Mouse (Mus musculus): ENCODE data around the gene Acbd6. TPM values are rescaled to one million over a fixed set of nuclear protein-coding genes. Genes with fewer than 3 reads are reported as not detected.

Gene Acbd6
- polyA plus RNA-seq (2015; fragmentation: Illumina TruSeq; extraction: RNeasy Lipid Tissue Mini Kit (QIAGEN cat#74804); ENCODE audit: insufficient read depth, low replicate concordance) = 31.9 TPM

GRCm38 (mm10) chr1:155558012-155558842, at the start of gene Acbd6:
TSS of gene Acbd6 (plus strand) at chr1:155558120.

Other genes starting within 250 kb of the Acbd6 start
- gene Xpr1, start 140.7 kb upstream of the Acbd6 start, polyA plus RNA-seq (2015; fragmentation: Illumina TruSeq; extraction: RNeasy Lipid Tissue Mini Kit (QIAGEN cat#74804); ENCODE audit: insufficient read depth, low replicate concordance) = 22.2 TPM
- not detected for gene Lhx4, start 193.6 kb downstream of the Acbd6 start, polyA plus RNA-seq (2015; fragmentation: Illumina TruSeq; extraction: RNeasy Lipid Tissue Mini Kit (QIAGEN cat#74804); ENCODE audit: insufficient read depth, low replicate concordance)